Mouse (Mus musculus) cerebellum, postnatal 25 days (tissue): Measurements from ENCODE around the gene Lhx2.
A peak's percentile ranks its signal among the peaks of the same experiment; 100 is the strongest.

ENCODE experiments used
- DNase-seq, 2 experiments: peaks; one replicate each; pipeline ENCODE4 v3.0.0; 2021; ENCODE audit warnings: mixed read lengths in 2 of 2

The Lhx2 gene

GRCm38 (mm10) chr2:38338990-38339909, at the start of gene Lhx2:
Gene Lhx2 (plus strand): TSS chr2:38339281.
- peak in 1 of 2 experiments; percentile 41 for DNase-seq

- DNase-seq = no peak
Observed at GRCm38 (mm10) chr2:38291526-38291925, 47.6 kb upstream of the Lhx2 start.

GRCm38 (mm10) chr2:38295939-38296338, 43.1 kb upstream of the Lhx2 start:
- no peak for DNase-seq

- DNase-seq = no peak
Observed at GRCm38 (mm10) chr2:38300941-38301340, 38.1 kb upstream of the Lhx2 start.

- DNase-seq = no peak
Observed at GRCm38 (mm10) chr2:38305152-38305551, 33.9 kb upstream of the Lhx2 start.

GRCm38 (mm10) chr2:38312921-38313320, 26.2 kb upstream of the Lhx2 start:
- DNase-seq = peak; percentile 14 to 34

GRCm38 (mm10) chr2:38313399-38313798, 25.7 kb upstream of the Lhx2 start:
- no peak for DNase-seq

- DNase-seq = no peak
Observed at GRCm38 (mm10) chr2:38319086-38319485, 20.0 kb upstream of the Lhx2 start.

- DNase-seq = no peak
Observed at GRCm38 (mm10) chr2:38320911-38321310, 18.2 kb upstream of the Lhx2 start.

GRCm38 (mm10) chr2:38323380-38323779, 15.7 kb upstream of the Lhx2 start:
- DNase-seq = no peak

- no peak for DNase-seq
Observed at GRCm38 (mm10) chr2:38326671-38327070, 12.4 kb upstream of the Lhx2 start.

GRCm38 (mm10) chr2:38333586-38334119, 5.4 kb upstream of the Lhx2 start:
- DNase-seq = no peak

- DNase-seq = no peak
Observed at GRCm38 (mm10) chr2:38336606-38337005, 2.5 kb upstream of the Lhx2 start.

GRCm38 (mm10) chr2:38337091-38337640, 1.9 kb upstream of the Lhx2 start:
- no peak for DNase-seq

- DNase-seq = no peak
Observed at GRCm38 (mm10) chr2:38337681-38338080, 1.4 kb upstream of the Lhx2 start.

GRCm38 (mm10) chr2:38338348-38338932, 641 bp upstream of the Lhx2 start:
- no peak for DNase-seq

GRCm38 (mm10) chr2:38339910-38340625, 987 bp downstream of the Lhx2 start:
- no peak for DNase-seq

GRCm38 (mm10) chr2:38340626-38341200, 1.6 kb downstream of the Lhx2 start:
- DNase-seq = no peak

- no peak for DNase-seq
Observed at GRCm38 (mm10) chr2:38343573-38343972, 4.5 kb downstream of the Lhx2 start.

- DNase-seq = no peak
Observed at GRCm38 (mm10) chr2:38344727-38345126, 5.6 kb downstream of the Lhx2 start.

- DNase-seq = no peak
Observed at GRCm38 (mm10) chr2:38346417-38346816, 7.3 kb downstream of the Lhx2 start.
